Mouse (Mus musculus) kidney, adult 2 months (tissue): ENCODE data around the gene Dynll2.

ENCODE experiments used
- CTCF ChIP-seq: fragments of 200-500 bp; conservative IDR thresholded peaks from 2 replicates; pipeline ENCODE4 v1.5.1; 2011; ENCODE audit warnings: low read depth, mild to moderate bottlenecking, control low read depth, low read length, moderate library complexity, mixed read lengths; ENCODE audit not compliant: insufficient read depth, insufficient read length
- POLR2A ChIP-seq: fragments of 200-500 bp; IDR thresholded peaks from one replicate; pipeline ENCODE4 v1.6.1; 2011; ENCODE audit warnings: low read depth, low read length, control low read depth

GRCm38 (mm10) chr11:87974477-87975181, 12.7 kb downstream of the Dynll2 start:
- TF ChIP-seq POLR2A (no peak), CTCF (peak; percentile 86)
